Mouse (Mus musculus) E14TG2a.4 (cell line): ENCODE measurements around the gene H2-M2.

Experiments used
- CTCF ChIP-seq: conservative IDR thresholded peaks from 2 replicates; pipeline ENCODE4 v1.5.1; 2014; ENCODE audit warnings: low read length
- NANOG ChIP-seq: IDR thresholded peaks from 2 replicates; pipeline ENCODE4 v1.6.1; 2014; ENCODE audit warnings: borderline replicate concordance, low read length, mixed read lengths

GRCm38 (mm10) chr17:37445180-37445579, 38.2 kb downstream of the H2-M2 start, which contains the start of gene Olfr108:
- TF ChIP-seq CTCF (no peak), NANOG (no peak)
